Mouse (Mus musculus) stomach, postnatal 0 days (tissue): ENCODE data around the gene Vsig10. TPM values are rescaled to one million over a fixed set of nuclear protein-coding genes. Genes with fewer than 3 reads are reported as not detected.

Experiments used
- ATAC-seq: fragments of 200-750 bp; cut with Nextera tagmentation; 2 replicates; pipeline ENCODE4 v1.8.0; 2017; ENCODE audit not compliant: low FRiP score, low TSS enrichment
- DNase-seq: peaks from one replicate; pipeline ENCODE4 v3.0.0-alpha.2; 2016; ENCODE audit warnings: low spot score
- H3K27ac ChIP-seq: fragments of 300-500 bp; sonication (generic); replicated peaks from 2 replicates; pipeline ENCODE4 v1.5.1; 2014; ENCODE audit warnings: mild to moderate bottlenecking, control low read depth
- H3K27me3 ChIP-seq: fragments of 300-500 bp; sonication (generic); 2 replicates; pipeline ENCODE4 v1.6.1; 2014; ENCODE audit warnings: low read length; ENCODE audit not compliant: control insufficient read depth, insufficient read depth
- H3K36me3 ChIP-seq: fragments of 300-500 bp; sonication (generic); 2 replicates; pipeline ENCODE4 v1.6.1; 2014; ENCODE audit warnings: low read length, mixed read lengths; ENCODE audit not compliant: control insufficient read depth, insufficient read depth
- H3K4me1 ChIP-seq: fragments of 300-500 bp; sonication (generic); replicated peaks from 2 replicates; pipeline ENCODE4 v1.6.1; 2014; ENCODE audit warnings: antibody characterized with exemption; ENCODE audit not compliant: control insufficient read depth, insufficient read depth
- H3K4me2 ChIP-seq: fragments of 300-500 bp; sonication (generic); replicated peaks from 2 replicates; pipeline ENCODE4 v1.6.1; 2014; ENCODE audit warnings: low read depth, mild to moderate bottlenecking, control low read depth, moderate library complexity
- H3K4me3 ChIP-seq: fragments of 300-500 bp; sonication (generic); 2 replicates; pipeline ENCODE4 v1.5.1; 2014; ENCODE audit warnings: low read depth, low read length, control low read depth
- H3K9ac ChIP-seq: fragments of 300-500 bp; sonication (generic); 2 replicates; pipeline ENCODE4 v1.6.1; 2014; ENCODE audit warnings: mild to moderate bottlenecking, low read length, control low read depth, mixed read lengths
- H3K9me3 ChIP-seq: fragments of 300-500 bp; sonication (generic); 2 replicates; pipeline ENCODE4 v1.6.1; 2016; ENCODE audit warnings: low read length; ENCODE audit not compliant: control insufficient read depth
- CTCF ChIP-seq: IDR thresholded peaks from 2 replicates; pipeline ENCODE4 v1.5.1; 2016; ENCODE audit warnings: antibody characterized with exemption, low read depth, mild to moderate bottlenecking, moderate library complexity
- EP300 ChIP-seq: optimal IDR thresholded peaks from 2 replicates; pipeline ENCODE3; 2016; ENCODE audit warnings: antibody characterized with exemption
- WGBS: fragments of 180-500 bp; shearing (Covaris S2); extraction: QIAGEN DNeasy Blood & Tissue Kit; methylation state at CpG from one replicate; pipeline ENCODE4 v1.1.7; 2014; 5-methylcytosine and 5-hydroxymethylcytosine counted together
- polyA plus RNA-seq: library from polyadenylated mRNA; unstranded; fragments of >200 nt; fragmentation: Nextera tagmentation; extraction: Ambion mirVana; gene quantifications from 2 replicates; pipeline ENCODE4 v1.2.1, GENCODE M21; 2015

Vsig10 gene
- polyA plus RNA-seq, 1 experiment from 2014 or later, result 9.9 TPM

- no peaks in the 10 kb centered on the region for H3K9me3 ChIP-seq
- H3K27ac ChIP-seq, result no peak overlapping the region
- H3K27me3 ChIP-seq, result no peaks in the 10 kb centered on the region
- WGBS, result 82% methylated on average over 9 of the region's 9 CpGs
- no peak for ATAC-seq
- no peak overlapping the region for H3K4me2 ChIP-seq
- H3K9ac ChIP-seq, result no peak overlapping the region
- no peaks in the 10 kb centered on the region for H3K4me1 ChIP-seq
- H3K36me3 ChIP-seq, result peaks cover 2% of the 10 kb centered on the region; the same call in 1 of the 2 replicates
- no peak for TF ChIP-seq CTCF
- TF ChIP-seq EP300, result no peak
- H3K4me3 ChIP-seq, result no peak overlapping the region
- no peak for DNase-seq
These were observed 4.9 kb downstream of the Vsig10 start for GRCm38 (mm10) chr5:117323751-117324150.

DNA sequence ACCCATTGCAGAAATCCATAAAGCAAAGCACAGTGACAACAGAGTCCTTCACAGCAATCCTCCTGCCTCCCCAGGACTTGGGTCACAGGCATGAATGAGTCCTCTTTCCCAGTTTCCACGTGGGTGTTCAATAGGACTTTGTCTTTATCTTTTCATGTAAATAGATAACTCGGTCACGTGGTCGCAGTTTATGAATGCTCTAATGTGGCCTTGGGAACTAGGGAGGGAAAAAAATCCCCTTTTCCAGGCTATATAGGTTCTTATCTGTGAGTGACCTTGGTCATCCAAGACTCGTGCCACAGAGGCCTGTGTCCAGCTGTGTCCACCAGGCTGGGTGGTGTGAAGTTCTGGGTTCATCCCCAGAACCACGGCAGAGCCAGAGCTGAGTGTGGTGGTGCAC is 7.5 kb downstream of the Vsig10 start:
- no peak overlapping the region for H3K9ac ChIP-seq

GRCm38 (mm10) chr5:117330457-117330856 is 11.6 kb downstream of the Vsig10 start:
- no peak overlapping the region for H3K27ac ChIP-seq
- ATAC-seq (peak; percentile 90), DNase-seq (peak; percentile 81)
- no peaks in the 10 kb centered on the region for H3K9me3 ChIP-seq
- 67% methylated on average over 7 of the region's 7 CpGs for WGBS
- H3K4me2 ChIP-seq, result no peak overlapping the region
- no peaks in the 10 kb centered on the region for H3K4me1 ChIP-seq
- peaks cover 3% of the 10 kb centered on the region; the same call in 1 of the 2 replicates for H3K36me3 ChIP-seq
- H3K4me3 ChIP-seq, result no peak overlapping the region
- H3K9ac ChIP-seq, result no peak overlapping the region
- no peaks in the 10 kb centered on the region for H3K27me3 ChIP-seq
- TF ChIP-seq EP300 (no peak), CTCF (0 out of 2 replicates have a peak, but pooled peaks have one; percentile 4)

More for the DNA sequence above, 7.5 kb downstream of the Vsig10 start:
- H3K36me3 ChIP-seq, result peaks cover 2% of the 10 kb centered on the region; the same call in 1 of the 2 replicates
- H3K27ac ChIP-seq, result no peak overlapping the region
- H3K27me3 ChIP-seq, result no peaks in the 10 kb centered on the region
- no peaks in the 10 kb centered on the region for H3K9me3 ChIP-seq
- H3K4me3 ChIP-seq, result no peak overlapping the region
- H3K4me2 ChIP-seq, result no peak overlapping the region
- 50% methylated on average over 6 of the region's 6 CpGs for WGBS
- no peak for TF ChIP-seq CTCF
- no peak for TF ChIP-seq EP300
- DNase-seq, result peak; percentile 32
- no peaks in the 10 kb centered on the region for H3K4me1 ChIP-seq
- ATAC-seq, result peak; percentile 36; the same call in 1 of the 2 replicates

DNA sequence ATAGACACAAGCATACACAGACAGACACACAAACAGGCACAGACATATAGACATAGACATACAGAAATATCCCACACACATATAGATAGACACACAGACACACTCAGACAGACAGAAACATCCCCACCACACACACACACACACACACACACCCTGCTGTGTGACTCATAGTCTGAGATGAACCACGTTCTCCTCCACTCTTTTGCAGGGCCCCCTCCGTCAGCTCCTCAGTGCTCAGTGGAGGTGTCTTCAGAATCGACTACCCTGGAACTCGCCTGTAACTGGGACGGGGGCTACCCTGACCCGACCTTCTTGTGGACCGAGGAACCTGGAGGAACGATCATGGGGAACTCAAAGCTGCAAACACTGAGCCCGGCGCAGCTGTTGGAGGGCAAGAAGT is 19.1 kb downstream of the Vsig10 start:
- Histone ChIP-seq H3K9ac (no peak overlapping the region), H3K4me1 (no peaks in the 10 kb centered on the region), H3K27ac (no peak overlapping the region), H3K27me3 (no peaks in the 10 kb centered on the region), H3K4me2 (no peak overlapping the region), H3K36me3 (peaks cover 11% of the 10 kb centered on the region), H3K4me3 (no peak overlapping the region), H3K9me3 (no peaks in the 10 kb centered on the region)
- DNase-seq (no peak), ATAC-seq (no peak)
- TF ChIP-seq EP300 (no peak), CTCF (no peak)
- 81% methylated on average over 10 of the region's 10 CpGs for WGBS

GRCm38 (mm10) chr5:117338503-117338902 is 19.6 kb downstream of the Vsig10 start:
- no peak for TF ChIP-seq CTCF
- TF ChIP-seq EP300, result no peak

DNA sequence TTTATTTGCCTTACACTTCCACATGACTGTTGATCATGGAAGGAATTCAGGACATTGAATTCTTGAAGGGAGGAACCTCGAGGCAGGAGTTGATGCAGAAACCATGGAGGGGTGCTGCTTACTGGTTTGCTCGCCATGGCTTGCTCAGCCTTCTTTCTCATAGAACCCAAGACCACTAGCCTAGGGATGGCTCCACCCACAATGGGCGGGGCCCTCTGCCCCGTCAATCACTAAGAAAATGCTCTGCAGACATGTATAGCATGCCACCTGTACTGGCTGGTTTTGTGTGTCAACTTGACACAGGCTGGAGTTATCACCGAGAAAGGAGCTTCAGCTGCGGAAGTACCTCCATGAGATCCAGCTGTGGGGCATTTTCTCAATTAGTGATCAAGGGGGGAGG is 21.2 kb downstream of the Vsig10 start:
- ATAC-seq, result no peak
- 80% methylated on average over 6 of the region's 6 CpGs for WGBS
- no peak for TF ChIP-seq EP300
- TF ChIP-seq CTCF, result no peak
- Histone ChIP-seq H3K27ac (no peak overlapping the region), H3K9ac (no peak overlapping the region), H3K4me3 (no peak overlapping the region), H3K27me3 (no peaks in the 10 kb centered on the region), H3K4me1 (no peaks in the 10 kb centered on the region), H3K9me3 (no peaks in the 10 kb centered on the region), H3K4me2 (no peak overlapping the region), H3K36me3 (peaks cover 13% of the 10 kb centered on the region)
- no peak for DNase-seq

More at GRCm38 (mm10) chr5:117338503-117338902, 19.6 kb downstream of the Vsig10 start:
- no peak overlapping the region for H3K9ac ChIP-seq
- no peak overlapping the region for H3K4me2 ChIP-seq
- no peak overlapping the region for H3K4me3 ChIP-seq
- WGBS, result 85% methylated on average over 8 of the region's 8 CpGs
- H3K27me3 ChIP-seq, result no peaks in the 10 kb centered on the region
- H3K36me3 ChIP-seq, result peaks cover 12% of the 10 kb centered on the region
- H3K9me3 ChIP-seq, result no peaks in the 10 kb centered on the region
- H3K27ac ChIP-seq, result no peak overlapping the region
- ATAC-seq (no peak), DNase-seq (no peak)
- H3K4me1 ChIP-seq, result no peaks in the 10 kb centered on the region
